Mouse (Mus musculus) right cerebral cortex, postnatal 4 days (tissue): Measurements from ENCODE around the gene Slc6a11.

Experiments used
- DNase-seq: peaks from one replicate; pipeline ENCODE4 v3.0.0-alpha.2; 2022

Slc6a11 gene

GRCm38 (mm10) chr6:114182366-114183179, 51.5 kb downstream of the Slc6a11 start:
- no peak for DNase-seq

DNA sequence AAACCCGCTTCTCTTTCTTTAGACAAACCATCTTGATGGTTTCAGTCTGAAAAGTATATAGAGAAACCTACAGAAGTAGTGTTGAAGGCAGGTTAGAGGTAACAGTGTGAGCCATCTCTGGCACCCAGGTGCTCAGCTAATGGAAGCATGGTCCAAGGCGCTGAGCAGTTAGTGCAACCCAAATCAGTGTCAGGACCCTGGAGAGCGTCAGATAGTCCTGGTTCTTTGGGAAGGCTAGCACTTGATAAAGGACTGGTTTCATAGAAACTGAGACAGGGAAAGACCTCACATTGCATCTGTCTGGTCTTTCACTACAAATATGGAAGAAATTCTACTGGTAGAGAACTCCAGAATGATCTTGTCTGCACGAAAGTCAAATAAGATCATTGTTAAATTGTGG, 56.1 kb downstream of the Slc6a11 start:
- DNase-seq, result no peak

GRCm38 (mm10) chr6:114188869-114189268, 57.8 kb downstream of the Slc6a11 start:
- peak; percentile 39 for DNase-seq

DNA sequence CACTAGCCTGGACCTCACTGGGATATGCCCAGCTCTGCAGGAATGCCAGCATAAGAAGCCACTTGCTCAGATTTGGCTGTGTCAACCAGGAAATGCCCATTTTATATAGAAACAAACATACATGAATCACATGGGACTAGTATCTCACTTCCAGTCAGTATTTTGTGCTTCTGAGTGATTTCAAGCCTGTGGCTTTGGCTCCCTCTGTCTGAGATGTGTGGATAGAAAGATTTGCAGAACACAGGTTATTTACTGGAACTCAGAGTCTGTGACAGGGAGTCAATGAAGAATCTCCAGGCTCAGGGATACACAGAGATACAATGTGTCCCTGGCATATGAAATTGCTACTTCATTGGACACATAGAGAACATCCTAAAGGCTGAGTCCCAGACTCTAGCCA, 65.0 kb downstream of the Slc6a11 start:
- no peak for DNase-seq

GRCm38 (mm10) chr6:114199200-114199845, 68.3 kb downstream of the Slc6a11 start:
- DNase-seq, result peak; percentile 28

DNA sequence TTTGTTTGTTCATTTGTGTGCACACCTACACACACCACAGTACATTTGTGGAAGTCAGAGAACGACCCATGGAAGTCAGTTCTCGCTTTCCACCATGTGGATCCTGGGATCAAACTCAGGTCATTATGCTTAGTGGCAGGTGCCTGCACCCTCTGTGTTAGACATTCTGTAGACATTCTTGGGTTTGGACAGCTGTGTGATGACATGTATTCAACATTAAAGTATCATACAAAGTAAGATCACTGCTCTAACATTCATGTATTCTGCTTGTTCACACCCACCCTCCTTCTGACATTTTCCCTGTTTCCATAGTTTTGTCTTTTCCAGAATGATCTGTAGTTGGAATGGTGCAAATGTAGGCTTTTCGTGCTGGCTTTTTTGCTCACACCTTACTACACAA, 73.5 kb downstream of the Slc6a11 start:
- no peak for DNase-seq

DNA sequence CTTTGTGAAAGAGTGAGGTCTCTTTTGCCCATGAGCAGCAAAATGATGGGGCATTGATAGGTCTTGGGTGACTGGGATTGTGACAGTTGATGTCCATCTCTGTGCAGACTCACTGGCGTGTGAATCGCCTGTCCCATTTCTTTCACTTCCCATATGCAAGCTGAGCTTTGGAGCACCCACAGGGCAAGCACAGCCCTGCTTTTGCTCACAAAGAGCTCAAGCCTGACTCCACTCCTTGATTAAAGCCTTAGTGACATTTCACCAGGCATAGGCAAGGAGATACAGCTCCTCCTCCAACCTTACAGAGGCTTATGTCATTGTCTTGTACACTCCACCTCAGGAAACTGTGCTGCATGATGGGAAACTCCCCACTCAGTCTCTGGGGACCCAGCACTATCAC, 77.3 kb downstream of the Slc6a11 start:
- no peak for DNase-seq

DNA sequence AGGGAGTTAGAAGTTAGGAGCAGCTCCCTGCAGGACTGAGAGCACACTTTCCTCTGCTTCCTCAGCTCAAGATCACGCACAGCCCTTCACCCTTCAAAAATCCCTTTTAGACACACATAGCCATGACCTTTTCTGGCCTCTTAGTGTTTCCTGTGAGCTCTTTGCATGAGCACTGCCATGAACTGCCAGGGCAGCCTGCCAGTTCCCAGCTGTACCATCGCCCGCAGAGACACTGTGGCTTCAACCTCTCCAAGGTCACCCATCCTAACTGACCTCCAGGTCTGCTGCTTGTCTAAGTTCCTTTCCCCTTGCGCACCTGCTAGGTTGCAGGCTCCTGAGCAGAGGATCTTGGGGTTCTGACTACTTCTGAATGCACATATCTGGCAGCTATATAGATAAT, 83.4 kb downstream of the Slc6a11 start:
- no peak for DNase-seq

DNA sequence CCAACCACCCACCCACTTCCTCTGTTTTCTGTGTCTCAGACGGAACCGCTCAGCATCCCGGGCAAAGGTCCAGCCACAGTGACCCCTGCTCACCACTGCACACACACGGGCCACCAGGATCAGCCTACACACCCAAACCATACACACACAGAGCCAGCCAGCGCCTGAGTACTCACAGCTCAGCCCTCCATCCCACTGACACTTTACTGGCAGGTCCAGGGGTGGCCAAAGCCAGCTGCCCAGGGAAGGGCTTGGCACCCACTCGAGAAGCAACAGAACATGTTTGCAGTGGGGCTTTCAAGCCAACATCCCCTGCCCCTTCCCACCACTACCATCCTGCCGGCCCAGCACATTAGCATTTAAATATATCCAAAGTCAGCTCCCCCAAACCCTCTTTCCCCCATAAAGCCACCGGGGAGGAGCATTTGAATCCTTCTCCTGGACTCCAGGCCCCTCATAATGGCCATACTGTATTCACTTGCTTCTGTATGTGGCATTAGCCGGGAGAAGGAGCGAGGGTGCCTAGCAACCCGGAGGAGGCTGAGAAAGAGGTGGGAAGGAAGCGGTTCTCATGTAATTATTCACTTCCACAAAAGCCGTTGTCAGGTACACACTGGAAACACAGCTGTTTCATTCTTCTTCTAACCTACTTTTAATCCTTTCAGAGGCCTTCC, 85.8 kb downstream of the Slc6a11 start:
- DNase-seq, result peak; percentile 49

DNA sequence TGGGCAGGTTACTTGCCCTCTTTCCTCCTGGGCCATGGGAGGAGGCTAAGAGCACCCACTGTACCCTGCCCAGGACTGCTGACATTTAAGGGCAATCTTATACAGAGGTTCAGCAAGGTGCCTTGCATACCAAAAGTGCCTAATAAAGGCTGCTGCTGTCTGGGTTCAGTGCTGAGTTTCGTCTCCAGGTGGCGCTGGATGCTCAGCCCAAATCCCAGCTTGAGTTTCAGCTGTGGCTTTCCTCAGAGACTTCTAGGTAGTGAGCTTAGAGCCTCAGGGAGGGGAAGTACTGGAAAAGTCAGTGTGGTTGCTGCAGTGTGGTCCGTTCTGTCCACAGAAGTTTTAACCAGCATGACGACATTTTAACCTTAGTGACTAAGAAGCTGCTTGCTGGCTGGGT, 93.4 kb downstream of the Slc6a11 start:
- DNase-seq, result peak; percentile 68

DNA sequence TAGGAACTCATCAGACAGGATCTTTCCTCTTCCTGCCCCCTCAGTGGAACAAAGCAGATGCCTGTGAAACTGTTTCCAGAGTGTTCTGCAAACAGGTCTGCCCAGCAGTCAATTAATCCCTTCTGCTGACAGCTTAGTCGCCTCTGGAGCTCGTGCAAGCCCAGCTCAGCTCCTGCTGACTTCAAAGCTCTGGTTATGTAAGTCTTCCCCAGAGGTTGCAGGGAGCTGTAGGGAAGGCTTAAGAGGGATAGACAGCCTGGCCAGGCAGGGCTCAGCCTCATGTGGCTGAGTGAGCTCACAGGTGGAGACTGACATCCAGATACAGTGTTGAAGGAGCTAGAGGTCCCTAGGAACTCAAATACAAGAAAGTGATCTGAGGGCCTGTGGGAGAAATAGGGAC, 96.3 kb downstream of the Slc6a11 start:
- DNase-seq, result no peak

DNA sequence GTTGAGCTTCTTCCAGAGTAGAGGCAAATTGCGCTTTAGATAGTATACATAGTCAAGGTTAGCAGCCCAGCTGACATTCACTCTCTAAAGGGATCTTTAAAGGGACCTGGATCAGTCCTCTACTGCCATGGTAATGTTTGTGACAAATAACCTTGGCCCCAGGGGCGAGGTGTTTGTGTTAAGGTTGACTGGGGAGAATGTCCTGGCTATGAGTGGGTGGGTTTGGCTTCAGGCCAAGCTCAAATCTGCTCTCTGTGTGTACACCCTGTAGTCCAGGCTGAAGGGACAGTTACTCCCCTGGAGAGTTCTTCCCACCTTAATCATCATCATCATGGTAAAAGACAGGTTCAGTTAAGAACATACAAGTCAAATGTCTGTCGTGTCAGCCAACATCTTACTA, 97.2 kb downstream of the Slc6a11 start:
- no peak for DNase-seq

GRCm38 (mm10) chr6:114238892-114239644, 108.0 kb downstream of the Slc6a11 start:
- DNase-seq, result no peak

DNA sequence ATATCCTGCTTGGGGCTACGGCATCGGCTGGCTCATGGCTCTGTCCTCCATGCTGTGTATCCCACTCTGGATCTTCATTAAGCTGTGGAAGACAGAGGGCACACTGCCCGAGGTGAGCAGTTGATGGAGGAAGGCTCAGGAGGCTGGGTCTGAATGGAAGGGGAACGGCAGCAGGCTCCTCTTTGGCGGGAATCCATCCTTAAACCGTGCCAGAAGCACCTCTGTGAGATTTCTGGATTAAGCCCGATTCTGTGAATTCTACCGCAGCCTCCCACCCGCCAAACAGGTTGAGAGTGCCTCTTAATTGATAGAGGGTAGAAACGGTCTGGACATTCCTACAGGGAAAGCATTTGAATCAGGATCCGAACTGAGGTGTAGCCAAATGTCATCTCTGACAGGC, 114.6 kb downstream of the Slc6a11 start:
- DNase-seq, result no peak

DNA sequence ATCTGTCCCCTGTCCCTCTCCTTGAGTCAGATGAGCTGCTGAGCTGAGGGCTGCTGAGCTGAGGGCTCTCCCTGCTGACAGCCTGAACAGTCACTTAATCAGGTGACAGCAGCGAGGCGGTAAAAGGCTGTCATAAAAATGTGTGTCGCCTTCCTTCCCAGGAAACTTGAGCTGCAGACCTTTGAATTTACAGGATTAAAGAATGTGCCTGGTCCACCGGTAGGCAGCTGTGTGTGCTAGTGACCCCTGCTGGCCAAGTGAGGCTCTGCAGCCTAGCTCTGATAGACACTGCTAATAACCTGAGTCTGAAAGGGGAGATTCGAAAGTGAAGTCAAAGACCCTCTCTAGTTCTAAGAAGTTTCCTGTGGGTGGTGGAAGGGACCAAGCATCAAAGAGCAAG, 119.3 kb downstream of the Slc6a11 start:
- DNase-seq, result peak; percentile 80

DNA sequence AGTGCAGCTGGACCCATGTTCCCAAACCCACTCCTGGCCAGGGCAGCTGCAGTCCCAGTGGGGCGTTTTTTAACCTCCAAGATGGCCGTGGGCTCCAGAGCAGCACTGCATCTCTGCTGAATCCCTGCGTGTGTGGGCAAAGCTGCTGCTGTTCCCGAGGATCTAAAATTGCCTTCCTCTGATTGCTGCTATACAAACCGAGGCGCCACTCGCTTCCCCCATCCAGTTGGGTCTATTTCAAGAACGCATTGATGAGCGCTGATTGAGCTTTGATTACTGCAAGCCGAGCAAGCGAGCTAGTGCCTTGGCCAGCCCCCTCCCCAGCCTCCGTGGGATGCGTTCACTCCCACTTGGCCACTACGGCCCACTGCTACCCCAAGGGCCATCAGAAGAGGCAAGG, 123.9 kb downstream of the Slc6a11 start:
- DNase-seq, result peak; percentile 36

DNA sequence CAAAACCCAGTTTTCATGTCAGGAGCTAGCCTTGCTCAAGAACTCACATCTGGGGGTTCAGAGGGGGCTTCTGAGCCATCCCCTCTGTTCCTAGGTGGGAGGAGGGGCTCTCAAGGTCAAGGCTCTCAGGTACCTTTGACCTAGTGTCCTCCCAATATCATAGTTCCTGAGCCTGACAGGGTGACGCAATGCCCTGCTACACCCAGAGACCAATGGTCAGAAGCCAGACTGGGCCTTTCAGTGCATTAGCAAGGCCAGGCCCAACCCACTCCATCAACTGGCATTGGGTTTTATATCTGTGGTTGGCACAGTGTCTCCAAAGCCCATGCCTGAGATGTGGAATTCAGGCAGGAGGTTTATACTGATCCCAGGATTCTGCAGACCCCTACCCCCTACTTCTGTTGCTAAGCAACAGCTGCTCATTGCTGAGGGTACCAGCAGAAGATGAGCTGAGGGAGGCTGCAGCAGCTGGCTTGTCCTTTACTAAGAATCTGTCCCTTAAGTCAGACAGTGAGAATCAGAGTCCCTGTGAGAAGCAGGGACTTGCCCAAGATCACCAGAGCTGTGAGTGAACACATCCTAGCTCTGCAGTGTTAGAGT, 126.8 kb downstream of the Slc6a11 start:
- no peak for DNase-seq

GRCm38 (mm10) chr6:114258661-114259193, 127.7 kb downstream of the Slc6a11 start:
- DNase-seq, result no peak

GRCm38 (mm10) chr6:114261609-114262008, 130.6 kb downstream of the Slc6a11 start:
- no peak for DNase-seq

- no peak for DNase-seq
Measured at GRCm38 (mm10) chr6:114264010-114264409, 133.0 kb downstream of the Slc6a11 start.

DNA sequence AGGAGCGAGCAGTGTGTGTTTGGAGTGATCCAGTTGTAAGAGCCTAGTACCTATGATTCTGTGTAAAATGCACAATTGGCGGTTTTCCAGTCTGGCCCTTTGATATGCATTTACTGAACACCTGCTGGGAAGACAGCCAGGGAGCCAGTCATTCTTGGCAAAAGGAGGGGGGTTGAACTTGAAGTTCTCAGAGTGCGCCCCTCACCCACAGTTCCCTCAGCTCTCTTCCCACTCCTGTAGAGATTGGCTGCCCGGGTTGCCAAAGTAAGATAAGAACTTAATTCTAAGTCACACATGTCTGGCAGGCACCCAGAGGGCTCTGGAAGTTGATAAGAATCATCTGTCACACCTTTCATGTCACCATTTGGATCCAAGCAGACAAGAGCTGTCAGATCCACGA, 133.4 kb downstream of the Slc6a11 start:
- DNase-seq, result no peak

- DNase-seq, result no peak
Measured at GRCm38 (mm10) chr6:114266273-114266672, 135.2 kb downstream of the Slc6a11 start.

DNA sequence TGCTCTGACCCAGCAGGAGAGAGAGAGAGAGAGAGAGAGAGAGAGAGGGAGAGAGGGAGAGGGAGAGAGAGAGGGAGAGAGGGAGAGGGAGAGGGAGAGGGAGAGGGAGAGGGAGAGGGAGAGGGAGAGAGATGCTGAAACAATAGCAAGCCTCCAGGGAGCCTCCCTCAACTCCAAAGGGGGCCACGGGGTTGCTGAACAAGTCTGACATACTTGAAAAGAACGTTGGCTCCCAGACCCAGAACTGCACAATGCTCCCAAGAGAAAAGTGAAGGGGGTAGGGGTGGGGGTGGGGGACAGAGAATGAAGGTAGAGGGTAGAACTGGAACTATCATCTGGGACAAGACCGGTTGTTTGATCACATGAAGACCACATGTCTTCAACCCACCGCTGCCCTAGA, 136.9 kb downstream of the Slc6a11 start:
- DNase-seq, result no peak
